In genomic region chr10:122680387-122681084, GRCm38 (mm10) we compare ENCODE assay signal across 8 mouse cellular contexts. TPM values are rescaled to one million over a fixed set of nuclear protein-coding genes. Genes with fewer than 3 reads are reported as not detected.
A peak's percentile ranks its signal among the peaks of the same experiment; 100 is the strongest.
DNase-seq lines count a peak whose midpoint lies in the region; ATAC-seq lines count a peak whose summit lies in the region.

No protein-coding gene starts in this region.

- no peak overlapping the region for H3K27ac ChIP-seq in embryonic facial prominence, embryonic 10.5 days (replicated peaks)
- H3K27ac ChIP-seq in heart, embryonic 13.5 days (replicated peaks), result no peak overlapping the region
- peak overlapping the region; percentile 54 for H3K27ac ChIP-seq in kidney, embryonic 15.5 days
- no peak overlapping the region for H3K27ac ChIP-seq in limb, embryonic 11.5 days (replicated peaks; ENCODE audit: low read depth, low read length)
- peak overlapping the region; percentile 48 for H3K27ac ChIP-seq in midbrain, embryonic 13.5 days

- peak overlapping the region; percentile 75 for H3K4me3 ChIP-seq in embryonic facial prominence, embryonic 10.5 days
- H3K4me3 ChIP-seq in heart, embryonic 13.5 days, result peak overlapping the region; percentile 86
- H3K4me3 ChIP-seq in kidney, embryonic 15.5 days (replicated peaks), result peak overlapping the region; percentile 86
- peak overlapping the region; percentile 62 for H3K4me3 ChIP-seq in limb, embryonic 11.5 days (ENCODE audit: low read depth, low read length)
- H3K4me3 ChIP-seq in midbrain, embryonic 13.5 days (replicated peaks), result peak overlapping the region; percentile 64

- DNase-seq in adrenal gland, adult (ENCODE audit: inconsistent age in 2 of 2, low spot score in 1 of 2), result peak; percentile 36 to 67
- no peak for DNase-seq in adrenal gland, postnatal 4 days (ENCODE audit: low spot score in 2 of 2)
- peak; percentile 38 for DNase-seq in embryonic facial prominence, embryonic 10.5 days (ENCODE audit: low spot score)
- DNase-seq in limb, embryonic 11.5 days (ENCODE audit: low spot score), result peak; percentile 42
- DNase-seq in telencephalon, adult 2 months (ENCODE audit: low read depth, low spot score), result peak; percentile 87

- 3% methylated on average over 19 of the region's 19 CpGs for WGBS in embryonic facial prominence, embryonic 10.5 days
- WGBS in heart, embryonic 13.5 days, result 4% methylated on average over 18 of the region's 19 CpGs
- 2% methylated on average over 18 of the region's 19 CpGs for WGBS in kidney, embryonic 15.5 days
- WGBS in limb, embryonic 11.5 days, result 4% methylated on average over 19 of the region's 19 CpGs
- 2% methylated on average over 18 of the region's 19 CpGs for whole genome bisulfite sequencing in midbrain, embryonic 13.5 days

- peaks cover 46% of the 10 kb centered on the region for H3K27me3 ChIP-seq in embryonic facial prominence, embryonic 10.5 days (replicated peaks; ENCODE audit: low read depth, poor library complexity, severe bottlenecking)
- peaks cover 25% of the 10 kb centered on the region; the same call in 1 of the 2 replicates for H3K27me3 ChIP-seq in heart, embryonic 13.5 days (replicated peaks)
- peaks cover 20% of the 10 kb centered on the region for H3K27me3 ChIP-seq in kidney, embryonic 15.5 days
- H3K27me3 ChIP-seq in limb, embryonic 11.5 days (ENCODE audit: control insufficient read depth, insufficient read depth, low read length), result peaks cover 7% of the 10 kb centered on the region
- peaks cover 15% of the 10 kb centered on the region for H3K27me3 ChIP-seq in midbrain, embryonic 13.5 days

- H3K4me1 ChIP-seq in embryonic facial prominence, embryonic 10.5 days, result peaks cover 24% of the 10 kb centered on the region
- H3K4me1 ChIP-seq in heart, embryonic 13.5 days, result peaks cover 13% of the 10 kb centered on the region
- peaks cover 23% of the 10 kb centered on the region for H3K4me1 ChIP-seq in kidney, embryonic 15.5 days
- peaks cover 8% of the 10 kb centered on the region; the same call in 1 of the 2 replicates for H3K4me1 ChIP-seq in limb, embryonic 11.5 days (ENCODE audit: control insufficient read depth, insufficient read depth, low read length)
- peaks cover 19% of the 10 kb centered on the region for H3K4me1 ChIP-seq in midbrain, embryonic 13.5 days (replicated peaks)

- peak overlapping the region; percentile 88 for H3K9ac ChIP-seq in heart, embryonic 13.5 days
- peak overlapping the region; percentile 86 for H3K9ac ChIP-seq in kidney, embryonic 15.5 days
- 0 out of 2 replicates have a peak overlapping the region, but pooled peaks have one; percentile 17 for H3K9ac ChIP-seq in limb, embryonic 11.5 days (ENCODE audit: low read length)
- peak overlapping the region; percentile 89 for H3K9ac ChIP-seq in midbrain, embryonic 13.5 days (replicated peaks)

- no peak for ATAC-seq in heart, embryonic 13.5 days (ENCODE audit: extremely low read depth, insufficient number of reproducible peaks, low FRiP score, low TSS enrichment)
- no peak for ATAC-seq in kidney, embryonic 15.5 days (replicated peaks; ENCODE audit: low FRiP score)
- no peak for ATAC-seq in limb, embryonic 11.5 days (ENCODE audit: insufficient number of reproducible peaks, low FRiP score, low TSS enrichment, low read depth)
- peak; percentile 30 for ATAC-seq in midbrain, embryonic 13.5 days

- peak overlapping the region; percentile 97 for H3K4me2 ChIP-seq in heart, embryonic 13.5 days
- H3K4me2 ChIP-seq in kidney, embryonic 15.5 days, result peak overlapping the region; percentile 94
- peak overlapping the region; percentile 98 for H3K4me2 ChIP-seq in limb, embryonic 11.5 days (ENCODE audit: low read depth, severe bottlenecking)
- H3K4me2 ChIP-seq in midbrain, embryonic 13.5 days (replicated peaks), result peak overlapping the region; percentile 88

- H3K36me3 ChIP-seq in embryonic facial prominence, embryonic 10.5 days (replicated peaks), result no peaks in the 10 kb centered on the region
- no peaks in the 10 kb centered on the region for H3K36me3 ChIP-seq in heart, embryonic 13.5 days
- no peaks in the 10 kb centered on the region for H3K36me3 ChIP-seq in kidney, embryonic 15.5 days
- no peaks in the 10 kb centered on the region for H3K36me3 ChIP-seq in limb, embryonic 11.5 days (ENCODE audit: control insufficient read depth, insufficient read depth, low read length)
- H3K36me3 ChIP-seq in midbrain, embryonic 13.5 days, result no peaks in the 10 kb centered on the region

- no peaks in the 10 kb centered on the region for H3K9me3 ChIP-seq in embryonic facial prominence, embryonic 10.5 days
- no peaks in the 10 kb centered on the region for H3K9me3 ChIP-seq in heart, embryonic 13.5 days
- H3K9me3 ChIP-seq in kidney, embryonic 15.5 days (replicated peaks), result no peaks in the 10 kb centered on the region
- no peaks in the 10 kb centered on the region for H3K9me3 ChIP-seq in limb, embryonic 11.5 days (ENCODE audit: control insufficient read depth, low read length)
- no peaks in the 10 kb centered on the region for H3K9me3 ChIP-seq in midbrain, embryonic 13.5 days

RNA-seq across cellular contexts. Expression of gene Ppm1h, which starts 2.0 kb away (rescaled TPM):
- 10 to 100 TPM; 16.7 to 25.9 TPM for total RNA-seq in adrenal gland, postnatal 4 days (2021)
- polyA plus RNA-seq in embryonic facial prominence, embryonic 10.5 days (2016; fragmentation: Nextera tagmentation; extraction: Ambion mirVana), result 3.4 and 3.9 TPM in 2 replicates
- 3.9 and 4.4 TPM in 2 replicates for polyA plus RNA-seq in heart, embryonic 13.5 days (2015; fragmentation: Nextera tagmentation; extraction: Ambion mirVana)
- polyA plus RNA-seq in kidney, embryonic 15.5 days (2015; fragmentation: Nextera tagmentation; extraction: Ambion mirVana), result 20.2 and 22.1 TPM in 2 replicates
- 4.7 and 5.1 TPM in 2 replicates for polyA plus RNA-seq in limb, embryonic 11.5 days (2014; fragmentation: Nextera tagmentation; extraction: Ambion mirVana)
- polyA plus RNA-seq in midbrain, embryonic 13.5 days (2015; fragmentation: Nextera tagmentation; extraction: Ambion mirVana), result 12.6 and 14.8 TPM in 2 replicates

Comparison
In these comparisons a context has a peak if more than half of its experiments do, and no peak if none do; other contexts are left out.
1. DNase-seq: peak in adrenal gland, adult (2 of 2), embryonic facial prominence, embryonic 10.5 days (single experiment), limb, embryonic 11.5 days (single experiment) and telencephalon, adult 2 months (single experiment); none in adrenal gland, postnatal 4 days (0 of 2).
2. H3K27ac ChIP-seq: peak in kidney, embryonic 15.5 days (single experiment) and midbrain, embryonic 13.5 days (single experiment); none in embryonic facial prominence, embryonic 10.5 days (single experiment), heart, embryonic 13.5 days (single experiment) and limb, embryonic 11.5 days (single experiment).
3. H3K9ac ChIP-seq: peak in every context shown above with its lines; median percentile 89 in midbrain, embryonic 13.5 days; 88 in heart, embryonic 13.5 days; 86 in kidney, embryonic 15.5 days; 17 in limb, embryonic 11.5 days.
4. Peak in every context shown above with its lines, with median percentiles within 50 percentile points of each other: H3K4me3 ChIP-seq and H3K4me2 ChIP-seq.